Mouse (Mus musculus) liver, adult 2 months (tissue): ENCODE measurements around the gene Mbnl2.

ENCODE experiments used
- CTCF ChIP-seq: fragments of 200-500 bp; IDR thresholded peaks from 2 replicates; pipeline ENCODE4 v1.5.1; 2011; ENCODE audit warnings: low read depth, low read length, control low read depth
- POLR2A ChIP-seq: fragments of 200-500 bp; IDR thresholded peaks from 2 replicates; pipeline ENCODE4 v1.6.1; 2011; ENCODE audit warnings: low read length, control low read depth; ENCODE audit not compliant: insufficient read depth; ENCODE audit errors: extremely low read depth

DNA sequence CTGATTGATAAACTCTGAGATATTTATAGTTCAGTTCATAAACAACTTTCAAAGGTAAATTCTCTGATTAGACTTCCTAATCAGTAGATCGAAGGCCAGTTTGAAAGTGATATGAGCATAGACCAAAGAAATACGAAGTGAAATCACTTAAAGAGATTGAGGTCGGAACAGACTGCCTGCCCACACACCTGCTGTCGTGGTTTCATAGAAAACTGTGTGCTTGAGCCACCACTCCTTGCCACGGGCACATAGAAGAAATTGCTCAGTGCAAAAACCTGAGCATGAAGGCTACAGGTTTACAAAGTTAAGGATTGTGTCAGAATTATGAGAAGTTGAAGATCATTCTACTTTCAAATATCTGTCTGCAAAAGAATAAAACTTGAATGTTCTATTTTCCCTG is 153.0 kb downstream of the Mbnl2 start:
- TF ChIP-seq CTCF (no peak), POLR2A (no peak)
